9 mouse cellular contexts compared by ENCODE assay signal in genomic region chr7:101612786-101613527, GRCm38 (mm10). TPM values are rescaled to one million over a fixed set of nuclear protein-coding genes. Genes with fewer than 3 reads are reported as not detected.
"Had no signal": no experiment of that assay in that cellular context is flagged by ENCODE, and none has a peak within 500 bp of the region (broad histone marks: within the 10 kb centered on the region; RNA-seq: fewer than 3 reads in every experiment).

No protein-coding gene starts in this region.

RNA-seq across cellular contexts. Expression of gene Art2b, which starts 27.6 kb away (rescaled TPM):
- total RNA-seq: midbrain, postnatal 0 days had no signal
- polyA plus RNA-seq: lung, embryonic 15.5 days; lung, postnatal 0 days; midbrain, embryonic 11.5 days; midbrain, embryonic 13.5 days; midbrain, embryonic 15.5 days; midbrain, postnatal 0 days; neural tube, embryonic 12.5 days; neural tube, embryonic 14.5 days; stomach, embryonic 15.5 days had no signal
